8 mouse cellular contexts compared by ENCODE assay signal in genomic region chr8:122665667-122666316, GRCm38 (mm10). TPM values are rescaled to one million over a fixed set of nuclear protein-coding genes. Genes with fewer than 3 reads are reported as not detected.
DNase-seq lines count a peak whose midpoint lies in the region; ATAC-seq and TF ChIP-seq lines count a peak whose summit lies in the region.

No protein-coding gene starts in this region.

- peak; percentile 83 for ATAC-seq in forebrain, embryonic 16.5 days
- peak; percentile 54 for ATAC-seq in hindbrain, postnatal 0 days
- peak; percentile 7; the same call in 1 of the 2 replicates for ATAC-seq in liver, postnatal 0 days
- ATAC-seq in stomach, embryonic 16.5 days (ENCODE audit: insufficient read depth, low FRiP score), result peak; percentile 12; the same call in 1 of the 2 replicates

- no peaks in the 10 kb centered on the region for H3K36me3 ChIP-seq in forebrain, embryonic 16.5 days (ENCODE audit: control insufficient read depth, insufficient read depth)
- no peaks in the 10 kb centered on the region for H3K36me3 ChIP-seq in hindbrain, postnatal 0 days (ENCODE audit: insufficient read depth, low read length)
- no peaks in the 10 kb centered on the region for H3K36me3 ChIP-seq in liver, postnatal 0 days (replicated peaks; ENCODE audit: insufficient read depth, low read length)
- H3K36me3 ChIP-seq in stomach, embryonic 16.5 days (ENCODE audit: control insufficient read depth, insufficient read depth, low read length), result no peaks in the 10 kb centered on the region

- H3K27me3 ChIP-seq in forebrain, embryonic 16.5 days (replicated peaks; ENCODE audit: control insufficient read depth, insufficient read depth, low read length), result no peaks in the 10 kb centered on the region
- no peaks in the 10 kb centered on the region for H3K27me3 ChIP-seq in hindbrain, postnatal 0 days (ENCODE audit: insufficient read depth, low read length)
- H3K27me3 ChIP-seq in liver, postnatal 0 days (ENCODE audit: insufficient read depth, low read length), result no peaks in the 10 kb centered on the region
- H3K27me3 ChIP-seq in stomach, embryonic 16.5 days (ENCODE audit: control insufficient read depth, insufficient read depth, low read length), result no peaks in the 10 kb centered on the region

- WGBS in forebrain, embryonic 16.5 days, result 21% methylated on average over 12 of the region's 14 CpGs
- WGBS in hindbrain, postnatal 0 days, result 19% methylated on average over 13 of the region's 14 CpGs
- 43% methylated on average over 12 of the region's 14 CpGs for WGBS in liver, postnatal 0 days (ENCODE audit: insufficient replicate concordance)
- WGBS in stomach, embryonic 16.5 days, result 56% methylated on average over 12 of the region's 14 CpGs

- DNase-seq in layer of hippocampus, postnatal 14 days (ENCODE audit: low spot score in 2 of 2), result peak; percentile 48 to 51
- DNase-seq in layer of hippocampus, adult 9-10 months (ENCODE audit: low spot score), result no peak
- DNase-seq in adrenal gland, postnatal 10 days, result peak; percentile 88
- peak; percentile 85 for DNase-seq in hindbrain, postnatal 0 days (ENCODE audit: low spot score)
- peak; percentile 45 for DNase-seq in liver, postnatal 0 days
- no peak for DNase-seq in natural killer cell, adult 2 months (ENCODE audit: low spot score in 2 of 2)

- peaks cover 65% of the 10 kb centered on the region for H3K4me1 ChIP-seq in forebrain, embryonic 16.5 days (replicated peaks; ENCODE audit: control insufficient read depth, insufficient read depth, low read length)
- peaks cover 31% of the 10 kb centered on the region for H3K4me1 ChIP-seq in hindbrain, postnatal 0 days (ENCODE audit: insufficient read depth, low read length)
- H3K4me1 ChIP-seq in liver, postnatal 0 days (ENCODE audit: insufficient read depth), result peaks cover 29% of the 10 kb centered on the region
- H3K4me1 ChIP-seq in stomach, embryonic 16.5 days (ENCODE audit: control insufficient read depth, insufficient read depth, low read length), result peaks cover 54% of the 10 kb centered on the region

- no peaks in the 10 kb centered on the region for H3K9me3 ChIP-seq in forebrain, embryonic 16.5 days (ENCODE audit: control insufficient read depth, low read length)
- H3K9me3 ChIP-seq in hindbrain, postnatal 0 days (ENCODE audit: low read length), result no peaks in the 10 kb centered on the region
- no peaks in the 10 kb centered on the region for H3K9me3 ChIP-seq in liver, postnatal 0 days (ENCODE audit: low read length)
- no peaks in the 10 kb centered on the region for H3K9me3 ChIP-seq in stomach, embryonic 16.5 days (replicated peaks; ENCODE audit: control insufficient read depth, low read length)

- 0 out of 2 replicates have a peak overlapping the region, but pooled peaks have one; percentile 10 for H3K9ac ChIP-seq in forebrain, embryonic 16.5 days (replicated peaks; ENCODE audit: low read depth, low read length)
- H3K9ac ChIP-seq in hindbrain, postnatal 0 days (replicated peaks; ENCODE audit: low read length), result no peak overlapping the region
- no peak overlapping the region for H3K9ac ChIP-seq in liver, postnatal 0 days (replicated peaks)
- no peak overlapping the region for H3K9ac ChIP-seq in stomach, embryonic 16.5 days (ENCODE audit: low read length)

- TF ChIP-seq CTCF in hindbrain, postnatal 0 days (IDR thresholded peaks at IDR 0.05; ENCODE audit: low read depth), result no peak
- no peak for TF ChIP-seq CTCF in liver, postnatal 0 days (IDR thresholded peaks at IDR 0.05; ENCODE audit: low read depth)

- peak overlapping the region; percentile 80 for H3K27ac ChIP-seq in forebrain, embryonic 16.5 days (ENCODE audit: low read length)
- peak overlapping the region; percentile 69 for H3K27ac ChIP-seq in hindbrain, postnatal 0 days
- H3K27ac ChIP-seq in liver, postnatal 0 days (ENCODE audit: low read depth), result peak overlapping the region; percentile 57
- peak overlapping the region; percentile 66; the same call in 1 of the 2 replicates for H3K27ac ChIP-seq in stomach, embryonic 16.5 days (ENCODE audit: low read length)

- peak overlapping the region; percentile 28 for H3K4me2 ChIP-seq in forebrain, embryonic 16.5 days (ENCODE audit: low read length)
- H3K4me2 ChIP-seq in hindbrain, postnatal 0 days (ENCODE audit: low read depth, low read length), result peak overlapping the region; percentile 42
- H3K4me2 ChIP-seq in liver, postnatal 0 days (ENCODE audit: low read depth, low read length), result peak overlapping the region; percentile 51
- H3K4me2 ChIP-seq in stomach, embryonic 16.5 days (ENCODE audit: low read depth, low read length), result 0 out of 2 replicates have a peak overlapping the region, but pooled peaks have one; percentile 11

- no peak for TF ChIP-seq EP300 in liver, postnatal 0 days (IDR thresholded peaks at IDR 0.05; ENCODE audit: low read depth)

- H3K4me3 ChIP-seq in forebrain, embryonic 16.5 days (replicated peaks; ENCODE audit: low read length), result no peak overlapping the region
- H3K4me3 ChIP-seq in hindbrain, postnatal 0 days (ENCODE audit: low read length), result no peak overlapping the region
- no peak overlapping the region for H3K4me3 ChIP-seq in liver, postnatal 0 days (ENCODE audit: low read depth, low read length)
- H3K4me3 ChIP-seq in stomach, embryonic 16.5 days (replicated peaks; ENCODE audit: low read length), result no peak overlapping the region

RNA-seq across cellular contexts. Expression of gene Cbfa2t3, which starts 33.1 kb away (rescaled TPM):
- 10 to 100 TPM; 25.1 to 28.7 TPM for total RNA-seq in layer of hippocampus, postnatal 14 days (2021)
- total RNA-seq in adrenal gland, postnatal 10 days (2021), result 10 to 100 TPM; 12.0 to 14.3 TPM
- 11.6 and 13.8 TPM in 2 replicates for polyA plus RNA-seq in forebrain, embryonic 16.5 days (2015; fragmentation: Nextera tagmentation; extraction: Ambion mirVana)
- total RNA-seq in hindbrain, postnatal 0 days (2014; rRNA removed), result 9.2 and 10.0 TPM in 2 replicates
- polyA plus RNA-seq in hindbrain, postnatal 0 days (2015; fragmentation: Nextera tagmentation; extraction: Ambion mirVana), result 12.4 and 12.6 TPM in 2 replicates
- 2.1 and 2.4 TPM in 2 replicates for polyA plus RNA-seq in liver, postnatal 0 days (2015; fragmentation: Nextera tagmentation; extraction: Ambion mirVana)
- polyA plus RNA-seq in stomach, embryonic 16.5 days (2015; fragmentation: Nextera tagmentation; extraction: Ambion mirVana), result 3.2 and 4.1 TPM in 2 replicates

RNA-seq across cellular contexts. Expression of gene Pabpn1l, which starts 43.3 kb away (rescaled TPM):
- total RNA-seq in layer of hippocampus, postnatal 14 days (2021), result not detected
- total RNA-seq in adrenal gland, postnatal 10 days (2021), result not detected
- polyA plus RNA-seq in forebrain, embryonic 16.5 days (2015; fragmentation: Nextera tagmentation; extraction: Ambion mirVana), result not detected in 2 replicates
- total RNA-seq in hindbrain, postnatal 0 days (2014; rRNA removed), result not detected in 2 replicates
- not detected in 2 replicates for polyA plus RNA-seq in hindbrain, postnatal 0 days (2015; fragmentation: Nextera tagmentation; extraction: Ambion mirVana)
- not detected in 2 replicates for polyA plus RNA-seq in liver, postnatal 0 days (2015; fragmentation: Nextera tagmentation; extraction: Ambion mirVana)
- not detected in 2 replicates for polyA plus RNA-seq in stomach, embryonic 16.5 days (2015; fragmentation: Nextera tagmentation; extraction: Ambion mirVana)

RNA-seq across cellular contexts. Expression of gene Trappc2l, which starts 54.4 kb away (rescaled TPM):
- total RNA-seq in layer of hippocampus, postnatal 14 days (2021), result 10 to 100 TPM; 75.0 to 78.4 TPM
- total RNA-seq in adrenal gland, postnatal 10 days (2021), result 10 to 100 TPM; 48.9 to 56.5 TPM
- 72.0 and 92.6 TPM in 2 replicates for polyA plus RNA-seq in forebrain, embryonic 16.5 days (2015; fragmentation: Nextera tagmentation; extraction: Ambion mirVana)
- 7.6 and 11.4 TPM in 2 replicates for total RNA-seq in hindbrain, postnatal 0 days (2014; rRNA removed)
- 117 and 130 TPM in 2 replicates for polyA plus RNA-seq in hindbrain, postnatal 0 days (2015; fragmentation: Nextera tagmentation; extraction: Ambion mirVana)
- 29.3 and 30.7 TPM in 2 replicates for polyA plus RNA-seq in liver, postnatal 0 days (2015; fragmentation: Nextera tagmentation; extraction: Ambion mirVana)
- 41.4 and 50.6 TPM in 2 replicates for polyA plus RNA-seq in stomach, embryonic 16.5 days (2015; fragmentation: Nextera tagmentation; extraction: Ambion mirVana)

RNA-seq across cellular contexts. Expression of gene Galns, which starts 54.5 kb away (rescaled TPM):
- 10 to 100 TPM; 10.9 to 11.0 TPM for total RNA-seq in layer of hippocampus, postnatal 14 days (2021)
- 1 to 10 TPM; 8.0 to 8.3 TPM for total RNA-seq in adrenal gland, postnatal 10 days (2021)
- polyA plus RNA-seq in forebrain, embryonic 16.5 days (2015; fragmentation: Nextera tagmentation; extraction: Ambion mirVana), result 3.8 and 4.6 TPM in 2 replicates
- total RNA-seq in hindbrain, postnatal 0 days (2014; rRNA removed), result 12.0 and 14.2 TPM in 2 replicates
- polyA plus RNA-seq in hindbrain, postnatal 0 days (2015; fragmentation: Nextera tagmentation; extraction: Ambion mirVana), result 9.1 and 10.0 TPM in 2 replicates
- polyA plus RNA-seq in liver, postnatal 0 days (2015; fragmentation: Nextera tagmentation; extraction: Ambion mirVana), result 6.8 and 6.9 TPM in 2 replicates
- polyA plus RNA-seq in stomach, embryonic 16.5 days (2015; fragmentation: Nextera tagmentation; extraction: Ambion mirVana), result 14.7 and 14.8 TPM in 2 replicates

Comparison
In these comparisons a context has a peak if more than half of its experiments do, and no peak if none do; other contexts are left out.
1. DNase-seq: peak in layer of hippocampus, postnatal 14 days (2 of 2), adrenal gland, postnatal 10 days (single experiment), hindbrain, postnatal 0 days (single experiment) and liver, postnatal 0 days (single experiment); none in layer of hippocampus, adult 9-10 months (single experiment) and natural killer cell, adult 2 months (0 of 2).
2. ATAC-seq: peak in every context shown above with its lines; median percentile 83 in forebrain, embryonic 16.5 days; 54 in hindbrain, postnatal 0 days; 12 in stomach, embryonic 16.5 days; 7 in liver, postnatal 0 days.
3. Peak in every context shown above with its lines, with median percentiles within 50 percentile points of each other: H3K27ac ChIP-seq and H3K4me2 ChIP-seq.